Mouse (Mus musculus) hindbrain, postnatal 0 days (tissue): Measurements from ENCODE around the gene Plcb2. TPM values are rescaled to one million over a fixed set of nuclear protein-coding genes. Genes with fewer than 3 reads are reported as not detected.

Experiments used
- ATAC-seq: fragments of 200-750 bp; cut with Nextera tagmentation; 2 replicates; pipeline ENCODE4 v1.8.0; 2017; ENCODE audit warnings: mild to moderate bottlenecking, moderate TSS enrichment, moderate library complexity
- DNase-seq: peaks from one replicate; pipeline ENCODE4 v3.0.0-alpha.2; 2015; ENCODE audit warnings: low spot score
- H3K27ac ChIP-seq: fragments of 300-500 bp; sonication (generic); 2 replicates; pipeline ENCODE4 v1.5.1; 2014; ENCODE audit warnings: mild to moderate bottlenecking
- H3K27me3 ChIP-seq: fragments of 300-500 bp; sonication (generic); 2 replicates; pipeline ENCODE4 v1.6.1; 2014; ENCODE audit warnings: low read length, mixed read lengths; ENCODE audit not compliant: insufficient read depth
- H3K36me3 ChIP-seq: fragments of 300-500 bp; sonication (generic); 2 replicates; pipeline ENCODE4 v1.6.1; 2014; ENCODE audit warnings: low read length, mixed read lengths; ENCODE audit not compliant: insufficient read depth
- H3K4me1 ChIP-seq: fragments of 300-500 bp; sonication (generic); 2 replicates; pipeline ENCODE4 v1.6.1; 2014; ENCODE audit warnings: antibody characterized with exemption, low read length, mixed read lengths; ENCODE audit not compliant: insufficient read depth
- H3K4me2 ChIP-seq: fragments of 300-500 bp; sonication (generic); 2 replicates; pipeline ENCODE4 v1.6.1; 2014; ENCODE audit warnings: low read depth, mild to moderate bottlenecking, low read length, moderate library complexity, mixed read lengths
- H3K4me3 ChIP-seq: fragments of 300-500 bp; sonication (generic); 2 replicates; pipeline ENCODE4 v1.5.1; 2014; ENCODE audit warnings: low read length
- H3K9ac ChIP-seq: fragments of 300-500 bp; sonication (generic); replicated peaks from 2 replicates; pipeline ENCODE4 v1.6.1; 2014; ENCODE audit warnings: mild to moderate bottlenecking, low read length, moderate library complexity, mixed read lengths
- H3K9me3 ChIP-seq: fragments of 300-500 bp; sonication (generic); 2 replicates; pipeline ENCODE4 v1.6.1; 2016; ENCODE audit warnings: low read length, mixed read lengths
- CTCF ChIP-seq: IDR thresholded peaks from 2 replicates; pipeline ENCODE4 v1.5.1; 2016; ENCODE audit warnings: antibody characterized with exemption, control low read depth, low read depth
- WGBS: fragments of 180-500 bp; shearing (Covaris S2); extraction: QIAGEN DNeasy Blood & Tissue Kit; methylation state at CpG from one replicate; pipeline ENCODE4 v1.1.7; 2014; 5-methylcytosine and 5-hydroxymethylcytosine counted together
- polyA plus RNA-seq: library from polyadenylated mRNA; unstranded; fragments of >200 nt; fragmentation: Nextera tagmentation; extraction: Ambion mirVana; gene quantifications from 2 replicates; pipeline ENCODE4 v1.2.1, GENCODE M21; 2015
- total RNA-seq: library from RNA; depleted of rRNA; stranded (reverse); fragments of >200 nt; gene quantifications from 2 replicates; pipeline ENCODE4 v1.2.3, GENCODE M21; 2014

The Plcb2 gene
- total and polyA plus RNA-seq, 2 experiments from 2014 or later, result 0.69 to 1.7 TPM

- ATAC-seq, result no peak
- 17% methylated on average over 6 of the region's 6 CpGs for WGBS
- Histone ChIP-seq H3K4me2 (no peak overlapping the region), H3K27ac (no peak overlapping the region), H3K9me3 (no peaks in the 10 kb centered on the region), H3K4me3 (no peak overlapping the region), H3K4me1 (peaks cover 24% of the 10 kb centered on the region), H3K27me3 (peaks cover 75% of the 10 kb centered on the region), H3K36me3 (no peaks in the 10 kb centered on the region), H3K9ac (no peak overlapping the region)
- TF ChIP-seq CTCF, result 0 out of 2 replicates have a peak, but pooled peaks have one; percentile 8
- no peak for DNase-seq
These were observed 21.8 kb downstream of the Plcb2 start for GRCm38 (mm10) chr2:118706436-118706835.

- Histone ChIP-seq H3K36me3 (no peaks in the 10 kb centered on the region), H3K27ac (no peak within 1 kb of the TSS), H3K9ac (peak within 1 kb of the TSS; percentile 5; the same call in 1 of the 2 replicates), H3K4me3 (peak within 1 kb of the TSS; percentile 38), H3K4me1 (peaks cover 23% of the 10 kb centered on the region), H3K9me3 (no peaks in the 10 kb centered on the region), H3K27me3 (peaks cover 79% of the 10 kb centered on the region), H3K4me2 (peak within 1 kb of the TSS; percentile 60)
- DNase-seq, result no peak
- no peak for ATAC-seq
- 1% methylated on average over 50 of the region's 50 CpGs for WGBS
- TF ChIP-seq CTCF, result no peak
These were observed 24.1 kb downstream of the Plcb2 start, which contains the start of gene Ankrd63 for GRCm38 (mm10) chr2:118703913-118704730. TSS of gene Ankrd63 (minus strand) at chr2:118703963.

DNA sequence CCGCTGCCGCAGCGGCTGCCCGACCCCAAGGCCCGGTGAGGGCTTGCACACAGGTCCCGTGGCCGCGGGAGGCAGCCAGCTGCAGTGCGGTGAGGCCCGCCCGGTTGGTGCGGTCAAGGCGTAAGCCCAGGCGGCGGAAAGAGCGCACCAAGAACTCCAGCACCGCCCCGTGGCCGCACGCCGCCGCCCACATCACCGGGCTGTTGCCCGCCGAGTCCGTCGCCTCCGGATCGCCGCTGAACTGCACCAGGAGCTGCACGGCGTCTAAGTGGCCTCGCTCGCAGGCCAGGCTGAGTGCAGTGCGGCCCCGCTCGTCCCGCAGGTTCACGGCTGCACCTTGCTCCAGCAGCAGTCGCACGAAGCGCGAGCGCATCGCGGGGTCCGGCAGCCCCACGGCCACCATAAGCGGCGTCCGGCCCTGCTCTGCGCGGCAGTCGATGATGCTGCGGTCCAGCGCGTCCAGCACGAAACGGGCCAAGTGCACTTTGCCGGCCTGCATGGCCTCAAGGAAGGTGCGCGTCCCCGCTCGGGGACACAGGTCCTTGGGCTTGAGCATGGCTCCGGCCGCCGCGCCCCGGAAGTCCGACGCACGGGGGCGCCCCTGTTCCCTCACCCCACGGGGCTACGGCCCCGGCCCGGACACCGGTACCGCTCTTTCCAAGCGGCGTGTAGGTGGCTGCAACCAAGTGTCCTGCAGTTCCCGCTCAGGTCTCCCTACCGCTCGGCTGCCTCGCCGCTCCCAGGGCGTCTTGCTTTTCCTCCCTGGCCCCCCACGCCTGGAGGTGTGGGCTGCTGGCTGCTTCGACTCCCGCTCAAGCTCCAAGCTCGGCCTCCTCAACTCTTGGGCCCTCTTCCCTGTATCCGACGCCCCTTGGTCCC lies 25.1 kb downstream of the Plcb2 start:
- Histone ChIP-seq H3K9me3 (no peaks in the 10 kb centered on the region), H3K4me2 (peak overlapping the region; percentile 60), H3K4me1 (peaks cover 23% of the 10 kb centered on the region), H3K27me3 (peaks cover 75% of the 10 kb centered on the region), H3K4me3 (peak overlapping the region; percentile 38), H3K9ac (peak overlapping the region; percentile 5; the same call in 1 of the 2 replicates), H3K36me3 (no peaks in the 10 kb centered on the region), H3K27ac (no peak overlapping the region)
- 2% methylated on average over 87 of the region's 93 CpGs for WGBS
- DNase-seq, result no peak
- ATAC-seq, result peak; percentile 33; the same call in 1 of the 2 replicates
- TF ChIP-seq CTCF, result 0 out of 2 replicates have a peak, but pooled peaks have one; percentile 14

GRCm38 (mm10) chr2:118701971-118702882 lies 26.0 kb downstream of the Plcb2 start:
- no peak overlapping the region for H3K9ac ChIP-seq
- ATAC-seq, result no peak
- peak overlapping the region; percentile 60 for H3K4me2 ChIP-seq
- H3K4me1 ChIP-seq, result peaks cover 23% of the 10 kb centered on the region
- peaks cover 69% of the 10 kb centered on the region for H3K27me3 ChIP-seq
- H3K9me3 ChIP-seq, result no peaks in the 10 kb centered on the region
- DNase-seq, result no peak
- WGBS, result 5% methylated on average over 49 of the region's 51 CpGs
- H3K27ac ChIP-seq, result no peak overlapping the region
- no peaks in the 10 kb centered on the region for H3K36me3 ChIP-seq
- peak overlapping the region; percentile 38 for H3K4me3 ChIP-seq
- TF ChIP-seq CTCF, result no peak

DNA sequence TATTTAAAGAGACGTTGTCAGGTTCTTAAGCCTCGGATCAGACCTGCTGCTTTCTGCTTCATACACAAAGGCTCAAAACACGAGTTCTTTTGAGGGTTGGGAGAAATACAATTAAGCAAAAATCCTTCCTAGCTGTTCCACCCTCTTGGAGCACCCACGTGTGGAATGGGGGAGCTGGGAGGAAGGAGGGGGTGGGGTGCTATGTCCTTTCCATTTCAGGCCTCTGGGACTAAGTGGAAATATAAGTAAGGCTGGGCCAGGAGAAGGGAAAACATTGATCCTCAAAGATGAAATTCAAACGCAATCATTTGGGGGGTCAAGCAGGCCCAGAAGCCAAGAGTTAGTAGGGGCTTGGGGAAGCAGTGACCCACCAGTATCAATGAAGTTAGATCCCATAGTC lies 27.1 kb downstream of the Plcb2 start:
- 12% methylated on average over 5 of the region's 5 CpGs for WGBS
- DNase-seq, result no peak
- no peaks in the 10 kb centered on the region for H3K36me3 ChIP-seq
- H3K27me3 ChIP-seq, result peaks cover 58% of the 10 kb centered on the region
- no peaks in the 10 kb centered on the region for H3K9me3 ChIP-seq
- H3K4me1 ChIP-seq, result peaks cover 26% of the 10 kb centered on the region
- no peak overlapping the region for H3K9ac ChIP-seq
- no peak overlapping the region for H3K4me2 ChIP-seq
- no peak for ATAC-seq
- no peak overlapping the region for H3K27ac ChIP-seq
- TF ChIP-seq CTCF, result no peak
- no peak overlapping the region for H3K4me3 ChIP-seq
